15 mouse cellular contexts compared by ENCODE assay signal in genomic region chr11:88617380-88617779, GRCm38 (mm10).
DNase-seq lines count a peak whose midpoint lies in the region; ATAC-seq and TF ChIP-seq lines count a peak whose summit lies in the region.
"Had no signal": no experiment of that assay in that cellular context is flagged by ENCODE, and none has a peak within 500 bp of the region (broad histone marks: within the 10 kb centered on the region; RNA-seq: fewer than 3 reads in every experiment).

No protein-coding gene starts in this region.

- TF ChIP-seq POLR2A in ES-Bruce4 (IDR thresholded peaks at IDR 0.05; ENCODE audit: insufficient read depth, low read length) = no peak

- DNase-seq in kidney, postnatal 10 days = no peak
- peak; percentile 55 for DNase-seq in midbrain, postnatal 0 days (ENCODE audit: low spot score)
- DNase-seq in spleen, postnatal 4 days (ENCODE audit: low spot score in 2 of 2) = no peak
- no peak for DNase-seq in adrenal gland, adult 2 months
- DNase-seq: cerebellum, adult 18-20 months; embryo, embryonic 11 days; gastrocnemius, postnatal 36 days; liver, embryonic 13.5 days; thymus, postnatal 25 days had no signal

- TF ChIP-seq CTCF in ES-Bruce4 (IDR thresholded peaks at IDR 0.05; ENCODE audit: low read depth, low read length) = no peak
- TF ChIP-seq CTCF in midbrain, postnatal 0 days (IDR thresholded peaks at IDR 0.05) = no peak

- H3K4me2 ChIP-seq in kidney, embryonic 16.5 days (replicated peaks; ENCODE audit: low read depth, low read length) = peak overlapping the region; percentile 36
- 0 out of 2 replicates have a peak overlapping the region, but pooled peaks have one; percentile 9 for H3K4me2 ChIP-seq in forebrain, embryonic 15.5 days (replicated peaks)
- H3K4me2 ChIP-seq in midbrain, postnatal 0 days (ENCODE audit: low read depth, low read length, poor library complexity, severe bottlenecking) = no peak overlapping the region

- H3K9me3 ChIP-seq in kidney, embryonic 16.5 days (ENCODE audit: low read length) = no peaks in the 10 kb centered on the region
- no peaks in the 10 kb centered on the region for H3K9me3 ChIP-seq in ES-Bruce4 (replicated peaks; ENCODE audit: control insufficient read depth, insufficient read depth, low read length, poor library complexity, severe bottlenecking)
- H3K9me3 ChIP-seq in forebrain, embryonic 15.5 days = no peaks in the 10 kb centered on the region
- no peaks in the 10 kb centered on the region for H3K9me3 ChIP-seq in midbrain, postnatal 0 days (ENCODE audit: low read length)
- H3K9me3 ChIP-seq: intestine, embryonic 15.5 days; liver, embryonic 13.5 days had no signal

- H3K4me3 ChIP-seq in kidney, embryonic 16.5 days (ENCODE audit: low read length) = no peak overlapping the region
- H3K4me3 ChIP-seq in ES-Bruce4 (ENCODE audit: low read depth, low read length) = 0 out of 2 replicates have a peak overlapping the region, but pooled peaks have one; percentile 0
- H3K4me3 ChIP-seq in forebrain, embryonic 15.5 days = no peak overlapping the region
- H3K4me3 ChIP-seq in midbrain, postnatal 0 days (ENCODE audit: low read depth, low read length) = no peak overlapping the region
- H3K4me3 ChIP-seq: erythroblast, embryonic 14.5 days; intestine, embryonic 15.5 days; liver, embryonic 13.5 days had no signal

- H3K4me1 ChIP-seq in kidney, embryonic 16.5 days (ENCODE audit: insufficient read depth, low read length) = peaks cover 89% of the 10 kb centered on the region
- H3K4me1 ChIP-seq in ES-Bruce4 (ENCODE audit: control insufficient read depth, insufficient read depth, low read length) = peaks cover 15% of the 10 kb centered on the region
- peaks cover 77% of the 10 kb centered on the region for H3K4me1 ChIP-seq in forebrain, embryonic 15.5 days
- peaks cover 8% of the 10 kb centered on the region for H3K4me1 ChIP-seq in midbrain, postnatal 0 days (ENCODE audit: insufficient read depth, low read length)

- 65% methylated on average over 11 of the region's 11 CpGs for WGBS in kidney, embryonic 16.5 days
- WGBS in forebrain, embryonic 15.5 days = 24% methylated on average over 11 of the region's 11 CpGs
- 75% methylated on average over 11 of the region's 11 CpGs for WGBS in midbrain, postnatal 0 days

- H3K9ac ChIP-seq in kidney, embryonic 16.5 days (replicated peaks; ENCODE audit: low read length) = no peak overlapping the region; the same call in 1 of the 2 replicates
- peak overlapping the region; percentile 57 for H3K9ac ChIP-seq in ES-Bruce4 (ENCODE audit: low read depth, poor library complexity, severe bottlenecking)
- H3K9ac ChIP-seq in forebrain, embryonic 15.5 days (replicated peaks) = no peak overlapping the region
- H3K9ac ChIP-seq in midbrain, postnatal 0 days (replicated peaks; ENCODE audit: low read length, poor library complexity, severe bottlenecking) = no peak overlapping the region
- H3K9ac ChIP-seq: intestine, embryonic 15.5 days; liver, embryonic 13.5 days had no signal

- ATAC-seq in kidney, embryonic 16.5 days (ENCODE audit: low FRiP score, low TSS enrichment) = no peak
- 0 out of 2 replicates have a peak, but pooled peaks have one; percentile 34 for ATAC-seq in forebrain, embryonic 15.5 days (replicated peaks)
- ATAC-seq in midbrain, postnatal 0 days (ENCODE audit: low FRiP score) = no peak
- ATAC-seq in CD4-positive, CD25-positive, alpha-beta regulatory T cell, adult 4 months = no peak

- peak overlapping the region; percentile 85 for H3K27ac ChIP-seq in kidney, embryonic 16.5 days (ENCODE audit: low read length)
- H3K27ac ChIP-seq in ES-Bruce4 (ENCODE audit: insufficient read depth, low read length) = peak overlapping the region; percentile 52
- H3K27ac ChIP-seq in forebrain, embryonic 15.5 days (replicated peaks) = peak overlapping the region; percentile 84
- H3K27ac ChIP-seq in midbrain, postnatal 0 days (ENCODE audit: low read depth, low read length) = no peak overlapping the region
- H3K27ac ChIP-seq: liver, embryonic 13.5 days had no signal

- H3K36me3 ChIP-seq in kidney, embryonic 16.5 days (ENCODE audit: insufficient read depth, low read length) = no peaks in the 10 kb centered on the region; the same call in 1 of the 2 replicates
- H3K36me3 ChIP-seq in ES-Bruce4 (ENCODE audit: control insufficient read depth, insufficient read depth, low read length, poor library complexity, severe bottlenecking) = no peaks in the 10 kb centered on the region; the same call in 1 of the 2 replicates
- H3K36me3 ChIP-seq in forebrain, embryonic 15.5 days = no peaks in the 10 kb centered on the region
- no peaks in the 10 kb centered on the region for H3K36me3 ChIP-seq in midbrain, postnatal 0 days (ENCODE audit: insufficient read depth, low read length)
- H3K36me3 ChIP-seq: intestine, embryonic 15.5 days had no signal

- TF ChIP-seq EP300 in ES-Bruce4 (IDR thresholded peaks at IDR 0.05; ENCODE audit: insufficient read depth, low read depth, low read length) = no peak

- no peaks in the 10 kb centered on the region for H3K27me3 ChIP-seq in kidney, embryonic 16.5 days (ENCODE audit: insufficient read depth, low read length)
- H3K27me3 ChIP-seq in ES-Bruce4 (ENCODE audit: control insufficient read depth, insufficient read depth, low read length, poor library complexity, severe bottlenecking) = no peaks in the 10 kb centered on the region
- H3K27me3 ChIP-seq in forebrain, embryonic 15.5 days = no peaks in the 10 kb centered on the region
- H3K27me3 ChIP-seq in midbrain, postnatal 0 days (ENCODE audit: insufficient read depth, low read length) = no peaks in the 10 kb centered on the region
- H3K27me3 ChIP-seq: intestine, embryonic 15.5 days; liver, embryonic 13.5 days had no signal
